Mouse (Mus musculus) heart, embryonic 14.5 days (tissue): ENCODE results near the gene Kcne2. TPM values are rescaled to one million over a fixed set of nuclear protein-coding genes. Genes with fewer than 3 reads are reported as not detected.

ENCODE experiments used
- ATAC-seq: fragments of 200-750 bp; cut with Nextera tagmentation; 2 replicates; pipeline ENCODE4 v1.8.0; 2017; ENCODE audit warnings: low read depth, moderate TSS enrichment; ENCODE audit not compliant: insufficient number of reproducible peaks, insufficient read depth, low FRiP score
- H3K27ac ChIP-seq, 2 experiments: fragments of 200-500 bp in 1 of 2; fragments of 300-500 bp in 1 of 2; sonication (generic) in 1 of 2; replicated peaks in 1 of 2; 2 replicates each; pipeline ENCODE4 v1.5.1; 2012 to 2014; ENCODE audit warnings: low read depth in 2 of 2, low read length in 2 of 2, control low read depth in 1 of 2, mild to moderate bottlenecking in 1 of 2, mixed read lengths in 1 of 2; ENCODE audit not compliant: control insufficient read depth in 1 of 2, insufficient read depth in 1 of 2
- H3K27me3 ChIP-seq: fragments of 300-500 bp; sonication (generic); 2 replicates; pipeline ENCODE4 v1.6.1; 2014; ENCODE audit warnings: mild to moderate bottlenecking, low read length, control low read depth; ENCODE audit not compliant: control insufficient read depth, insufficient read depth
- H3K36me3 ChIP-seq: fragments of 300-500 bp; sonication (generic); 2 replicates; pipeline ENCODE4 v1.6.1; 2014; ENCODE audit warnings: mild to moderate bottlenecking, control low read depth, low read length, mixed read lengths; ENCODE audit not compliant: control insufficient read depth, insufficient read depth
- H3K4me1 ChIP-seq, 2 experiments: fragments of 200-500 bp in 1 of 2; fragments of 300-500 bp in 1 of 2; sonication (generic) in 1 of 2; 2 replicates each; pipeline ENCODE4 v1.6.1; 2012 to 2014; ENCODE audit warnings: low read length in 2 of 2, control low read depth in 1 of 2, mixed read lengths in 1 of 2; ENCODE audit not compliant: control insufficient read depth in 2 of 2, insufficient read depth in 2 of 2
- H3K4me2 ChIP-seq: fragments of 300-500 bp; sonication (generic); 2 replicates; pipeline ENCODE4 v1.6.1; 2014; ENCODE audit warnings: mild to moderate bottlenecking, low read length
- H3K4me3 ChIP-seq, 2 experiments: fragments of 200-500 bp in 1 of 2; fragments of 300-500 bp in 1 of 2; sonication (generic) in 1 of 2; 2 replicates each; pipeline ENCODE4 v1.5.1; 2012 to 2014; ENCODE audit warnings: low read length in 2 of 2, mild to moderate bottlenecking in 2 of 2, control low read depth in 1 of 2, low read depth in 1 of 2, moderate library complexity in 1 of 2; ENCODE audit not compliant: control insufficient read depth in 1 of 2, insufficient read depth in 1 of 2
- H3K9ac ChIP-seq: fragments of 300-500 bp; sonication (generic); 2 replicates; pipeline ENCODE4 v1.6.1; 2014; ENCODE audit warnings: mild to moderate bottlenecking, low read length
- H3K9me3 ChIP-seq: fragments of 300-500 bp; sonication (generic); 2 replicates; pipeline ENCODE4 v1.6.1; 2016; ENCODE audit warnings: low read length, control low read depth; ENCODE audit not compliant: control insufficient read depth
- WGBS: fragments of 180-500 bp; shearing (Covaris S2); extraction: QIAGEN DNeasy Blood & Tissue Kit; methylation state at CpG from one replicate; pipeline ENCODE4 v1.1.7; 2014; 5-methylcytosine and 5-hydroxymethylcytosine counted together
- polyA plus RNA-seq: library from polyadenylated mRNA; unstranded; fragments of >200 nt; fragmentation: Nextera tagmentation; extraction: Ambion mirVana; gene quantifications from 2 replicates; pipeline ENCODE4 v1.2.1, GENCODE M21; 2014

Kcne2 gene
- polyA plus RNA-seq, 1 experiment from 2014 or later, result 1.1 TPM

- Histone ChIP-seq H3K27ac (peak overlapping the region; percentile 96 to 99), H3K4me1 (peaks cover 24 to 33% of the 10 kb centered on the region in 2 experiments), H3K9me3 (no peaks in the 10 kb centered on the region), H3K9ac (peak overlapping the region; percentile 73), H3K4me2 (peak overlapping the region; percentile 51), H3K27me3 (no peaks in the 10 kb centered on the region), H3K36me3 (peaks cover 7% of the 10 kb centered on the region), H3K4me3 (0 out of 4 replicates have a peak overlapping the region, but pooled peaks of 1 of the 2 experiments have one; percentile 12)
- peak; percentile 78 for ATAC-seq
- WGBS, result 23% methylated on average over 13 of the region's 13 CpGs
These were observed 54.2 kb downstream of the Kcne2 start for GRCm38 (mm10) chr16:92346297-92346916.

Other genes with a start within 250 kb of the Kcne2 start
- 135 and 149 TPM in 2 replicates for gene Mrps6, start 234.1 kb upstream of the Kcne2 start, polyA plus RNA-seq
- not detected in 2 replicates for gene Gm49711, start 234.1 kb upstream of the Kcne2 start, polyA plus RNA-seq
- gene Slc5a3, start 234.1 kb upstream of the Kcne2 start, polyA plus RNA-seq, result 5.7 and 6.1 TPM in 2 replicates
- gene Smim11, start 8.9 kb downstream of the Kcne2 start, polyA plus RNA-seq, result 129 and 132 TPM in 2 replicates
- not detected in 2 replicates for gene Fam243, start 29.1 kb downstream of the Kcne2 start, polyA plus RNA-seq
- gene Kcne1, start 67.1 kb downstream of the Kcne2 start, polyA plus RNA-seq, result 192 and 199 TPM in 2 replicates
- 105 TPM in 2 replicates for gene Rcan1, start 178.5 kb downstream of the Kcne2 start, polyA plus RNA-seq
- 0.72 and 0.89 TPM in 2 replicates for gene Clic6, start 193.3 kb downstream of the Kcne2 start, polyA plus RNA-seq